Mouse (Mus musculus): Measurements from ENCODE around the gene Appl1. TPM values are rescaled to one million over a fixed set of nuclear protein-coding genes. Genes with fewer than 3 reads are reported as not detected.

The Appl1 gene
- 10 to 100 TPM; 22.7 to 45.0 (median 39.4) TPM for polyA plus RNA-seq (2017; shearing (Covaris generic))

GRCm38 (mm10) chr14:26971106-26971789 is at the start of gene Appl1:
Gene Appl1, minus strand, starts transcription at chr14:26971232.
- ATAC-seq: no peak

GRCm38 (mm10) chr14:27019850-27020249 is 48.8 kb upstream of the Appl1 start:
- no peak for ATAC-seq

- ATAC-seq: no peak
These were observed 46.9 kb upstream of the Appl1 start for GRCm38 (mm10) chr14:27017936-27018335.

- ATAC-seq: no peak
These were observed 42.6 kb upstream of the Appl1 start for GRCm38 (mm10) chr14:27013658-27014057.

GRCm38 (mm10) chr14:27011561-27011960 is 40.5 kb upstream of the Appl1 start:
- no peak for ATAC-seq

- no peak for ATAC-seq
These were observed 34.9 kb upstream of the Appl1 start for GRCm38 (mm10) chr14:27005937-27006336.

GRCm38 (mm10) chr14:27004906-27005305 is 33.9 kb upstream of the Appl1 start:
- no peak for ATAC-seq

GRCm38 (mm10) chr14:27000386-27000785 is 29.4 kb upstream of the Appl1 start:
- ATAC-seq: no peak

GRCm38 (mm10) chr14:26996257-26996656 is 25.2 kb upstream of the Appl1 start:
- ATAC-seq: no peak

- ATAC-seq: peak; percentile 90
These were observed 23.2 kb upstream of the Appl1 start, which contains the start of gene Hesx1 for GRCm38 (mm10) chr14:26994211-26994741. Gene Hesx1, plus strand, starts transcription at chr14:26994416.

- no peak for ATAC-seq
These were observed 22.4 kb upstream of the Appl1 start for GRCm38 (mm10) chr14:26993427-26993826.

GRCm38 (mm10) chr14:26991622-26992021 is 20.6 kb upstream of the Appl1 start:
- no peak for ATAC-seq

- peak; percentile 50 for ATAC-seq
These were observed 17.7 kb upstream of the Appl1 start for GRCm38 (mm10) chr14:26988694-26989093.

- ATAC-seq: no peak
These were observed 11.1 kb upstream of the Appl1 start for GRCm38 (mm10) chr14:26982150-26982530.

GRCm38 (mm10) chr14:26981494-26982149 is 10.6 kb upstream of the Appl1 start:
- no peak for ATAC-seq

- ATAC-seq: no peak
These were observed 10.0 kb upstream of the Appl1 start for GRCm38 (mm10) chr14:26981021-26981420.

GRCm38 (mm10) chr14:26979808-26980207 is 8.8 kb upstream of the Appl1 start:
- ATAC-seq: no peak

GRCm38 (mm10) chr14:26977500-26977899 is 6.5 kb upstream of the Appl1 start:
- no peak for ATAC-seq

- no peak for ATAC-seq
These were observed 5.2 kb upstream of the Appl1 start for GRCm38 (mm10) chr14:26976212-26976611.

GRCm38 (mm10) chr14:26975490-26975889 is 4.5 kb upstream of the Appl1 start:
- no peak for ATAC-seq

- ATAC-seq: no peak
These were observed 2.1 kb upstream of the Appl1 start for GRCm38 (mm10) chr14:26973089-26973488.

GRCm38 (mm10) chr14:26970439-26970932 is 546 bp downstream of the Appl1 start:
- peak; percentile 89 for ATAC-seq

- peak; percentile 66 for ATAC-seq
These were observed 1.1 kb downstream of the Appl1 start for GRCm38 (mm10) chr14:26969856-26970407.

Measured in inflammation-experienced regulatory T-cells, adult 6 months (primary cell).